Mouse (Mus musculus) liver, embryonic 16.5 days (tissue): ENCODE results near the gene Slc20a1. TPM values are rescaled to one million over a fixed set of nuclear protein-coding genes. Genes with fewer than 3 reads are reported as not detected.

Experiments
- polyA plus RNA-seq: library from polyadenylated mRNA; unstranded; fragments of >200 nt; fragmentation: Nextera tagmentation; extraction: Ambion mirVana; gene quantifications from 2 replicates; pipeline ENCODE4 v1.2.1, GENCODE M21; 2015

Slc20a1 gene
- polyA plus RNA-seq, 1 experiment from 2014 or later = 39.6 TPM

Other genes starting within 250 kb of the Slc20a1 start
- gene Zc3h6, start 231.4 kb upstream of the Slc20a1 start, polyA plus RNA-seq = 0.58 and 0.61 TPM in 2 replicates
- gene Gm10762, start 231.0 kb upstream of the Slc20a1 start, polyA plus RNA-seq = 2.3 and 2.5 TPM in 2 replicates
- gene Vinac1, start 150.6 kb upstream of the Slc20a1 start, polyA plus RNA-seq = not detected in 2 replicates
- gene Ttl, start 132.8 kb upstream of the Slc20a1 start, polyA plus RNA-seq = 1.8 TPM in 2 replicates
- 9.1 and 10.3 TPM in 2 replicates for gene Polr1b, start 97.8 kb upstream of the Slc20a1 start, polyA plus RNA-seq
- 8.4 and 10.1 TPM in 2 replicates for gene Chchd5, start 69.1 kb upstream of the Slc20a1 start, polyA plus RNA-seq
- 24.6 and 27.2 TPM in 2 replicates for gene Ckap2l, start 98.4 kb downstream of the Slc20a1 start, polyA plus RNA-seq
- gene Il1a, start 111.2 kb downstream of the Slc20a1 start, polyA plus RNA-seq = 3.7 and 4.2 TPM in 2 replicates
- 0.11 and 0.42 TPM in 2 replicates for gene Il1b, start 172.4 kb downstream of the Slc20a1 start, polyA plus RNA-seq